Mouse (Mus musculus) CH12.LX (cell line): ENCODE measurements at regions not wholly inside any gene's neighbourhood (a gene's known extent, or its start where the extent isn't known, plus 50 kb on each side); places are given as distances from the start of the nearest gene placed in this dataset.

Experiments used
- ELF1 ChIP-seq: IDR thresholded peaks from 2 replicates; pipeline ENCODE4 v1.6.1; 2014; ENCODE audit warnings: low read depth, mild to moderate bottlenecking, inconsistent platforms, low read length, improper control_type of control experiment
- GABPA ChIP-seq: IDR thresholded peaks from 2 replicates; pipeline ENCODE4 v1.6.1; 2012; ENCODE audit warnings: low read depth, low read length, improper control_type of control experiment, inconsistent platforms; ENCODE audit not compliant: insufficient replicate concordance
- JUN ChIP-seq: IDR thresholded peaks from 2 replicates; pipeline ENCODE4 v1.6.1; 2011; ENCODE audit warnings: low read depth, mild to moderate bottlenecking, low read length, improper control_type of control experiment, moderate library complexity; ENCODE audit not compliant: insufficient read depth
- MAZ ChIP-seq: IDR thresholded peaks from 2 replicates; pipeline ENCODE4 v1.6.1; 2012; ENCODE audit warnings: low read depth, mild to moderate bottlenecking, inconsistent platforms, low read length, improper control_type of control experiment, moderate library complexity
- POLR2A ChIP-seq: IDR thresholded peaks from 2 replicates; pipeline ENCODE4 v1.6.1; 2011; ENCODE audit warnings: low read depth, mild to moderate bottlenecking, improper control_type of control experiment, low read length
- SIN3A ChIP-seq: IDR thresholded peaks from 2 replicates; pipeline ENCODE4 v1.6.1; 2012; ENCODE audit warnings: low read length, improper control_type of control experiment, inconsistent platforms
- USF1 ChIP-seq: IDR thresholded peaks from 2 replicates; pipeline ENCODE4 v1.6.1; 2014; ENCODE audit warnings: low read depth, mild to moderate bottlenecking, inconsistent platforms, low read length, improper control_type of control experiment
- ZNF384 ChIP-seq: IDR thresholded peaks from 2 replicates; pipeline ENCODE4 v1.6.1; 2012; ENCODE audit warnings: low read depth, low read length, improper control_type of control experiment, inconsistent platforms

- TF ChIP-seq GABPA, result no peak
- TF ChIP-seq MAZ, result no peak
- TF ChIP-seq SIN3A, result no peak
- TF ChIP-seq USF1, result no peak
- TF ChIP-seq JUN, result no peak
- TF ChIP-seq ZNF384, result no peak
- no peak for TF ChIP-seq POLR2A
- no peak for TF ChIP-seq ELF1
Observed at GRCm38 (mm10) chr5:24262146-24262545, 89.3 kb downstream of the Kcnh2 start.
